ENCODE assay signal across 17 mouse cellular contexts in the genomic region with DNA sequence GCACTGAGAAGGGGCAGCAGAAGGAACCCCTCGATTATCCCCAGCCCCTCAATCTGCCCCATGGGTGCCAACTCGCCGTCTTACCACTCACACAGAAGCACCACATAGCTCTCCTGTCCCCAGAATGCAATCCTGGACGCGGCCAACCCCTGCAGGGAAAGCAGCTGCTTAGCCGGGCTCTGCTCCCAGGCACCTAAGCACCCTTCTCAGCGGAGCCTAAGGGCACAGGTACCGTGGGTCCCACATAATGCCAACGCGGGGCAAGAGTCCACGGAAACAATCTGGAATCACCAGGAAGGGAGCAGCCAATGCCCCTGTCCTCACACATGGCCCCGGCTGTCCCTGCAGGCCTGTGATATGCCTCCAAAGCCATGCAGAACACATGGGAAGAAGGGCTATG. TPM values are rescaled to one million over a fixed set of nuclear protein-coding genes. Genes with fewer than 3 reads are reported as not detected.
DNase-seq lines count a peak whose midpoint lies in the region; ATAC-seq and TF ChIP-seq lines count a peak whose summit lies in the region.
"Had no signal": no experiment of that assay in that cellular context is flagged by ENCODE, and none has a peak within 500 bp of the region (broad histone marks: within the 10 kb centered on the region; RNA-seq: fewer than 3 reads in every experiment).

No protein-coding gene starts in this region.

- no peak overlapping the region for H3K27ac ChIP-seq in midbrain, embryonic 13.5 days
- H3K27ac ChIP-seq in midbrain, embryonic 15.5 days, result no peak overlapping the region
- no peak overlapping the region for H3K27ac ChIP-seq in left cerebral cortex, adult 2 months
- H3K27ac ChIP-seq: embryonic facial prominence, embryonic 10.5 days; forebrain, embryonic 13.5 days; gastrocnemius, adult 2 months; hindbrain, embryonic 10.5 days; hindbrain, embryonic 14.5 days; intestine, embryonic 15.5 days had no signal

- DNase-seq in cerebellum, adult 18-20 months, result peak; percentile 45 to 48
- no peak for DNase-seq in cerebellum, postnatal 4 days (ENCODE audit: low spot score in 2 of 2)
- peak; percentile 39 to 54 for DNase-seq in cerebellum, postnatal 14 days
- DNase-seq in left cerebral cortex, adult 2 months (ENCODE audit: extremely low spot score in 1 of 2, low spot score in 2 of 2), result no peak
- no peak for DNase-seq in ovary, postnatal 14 days (ENCODE audit: low spot score)
- DNase-seq: adrenal gland, postnatal 10 days; forebrain, postnatal 0 days; gastrocnemius, adult 2 months; gastrocnemius, postnatal 25 days had no signal

- no peaks in the 10 kb centered on the region for H3K27me3 ChIP-seq in midbrain, embryonic 13.5 days
- H3K27me3 ChIP-seq in midbrain, embryonic 15.5 days (replicated peaks), result no peaks in the 10 kb centered on the region
- H3K27me3 ChIP-seq: forebrain, embryonic 13.5 days; heart, embryonic 12.5 days; intestine, embryonic 15.5 days had no signal

- no peak for ATAC-seq in midbrain, embryonic 13.5 days
- no peak for ATAC-seq in midbrain, embryonic 15.5 days (replicated peaks)
- ATAC-seq: forebrain, embryonic 13.5 days; forebrain, postnatal 0 days; intestine, embryonic 15.5 days had no signal

- H3K9me3 ChIP-seq in midbrain, embryonic 13.5 days, result no peaks in the 10 kb centered on the region
- H3K9me3 ChIP-seq in midbrain, embryonic 15.5 days, result no peaks in the 10 kb centered on the region
- H3K9me3 ChIP-seq: embryonic facial prominence, embryonic 10.5 days; forebrain, embryonic 13.5 days; heart, embryonic 12.5 days; hindbrain, embryonic 10.5 days; intestine, embryonic 15.5 days had no signal

- peaks cover 97% of the 10 kb centered on the region for H3K36me3 ChIP-seq in midbrain, embryonic 13.5 days
- H3K36me3 ChIP-seq in midbrain, embryonic 15.5 days (replicated peaks), result peaks cover 60% of the 10 kb centered on the region

- TF ChIP-seq CTCF in left cerebral cortex, adult 2 months (IDR thresholded peaks at IDR 0.05), result no peak

- 94% methylated on average over 12 of the region's 12 CpGs for WGBS in midbrain, embryonic 13.5 days
- 96% methylated on average over 12 of the region's 12 CpGs for whole genome bisulfite sequencing in midbrain, embryonic 15.5 days

- no peak overlapping the region for H3K4me2 ChIP-seq in midbrain, embryonic 13.5 days (replicated peaks)
- H3K4me2 ChIP-seq in midbrain, embryonic 15.5 days, result no peak overlapping the region
- H3K4me2 ChIP-seq: forebrain, embryonic 13.5 days; heart, embryonic 12.5 days; hindbrain, embryonic 14.5 days; intestine, embryonic 15.5 days had no signal

- intact Hi-C loops in left cerebral cortex, adult 2 months (cut with DNase I), result no loop called here

- no peak overlapping the region for H3K4me3 ChIP-seq in midbrain, embryonic 13.5 days (replicated peaks)
- H3K4me3 ChIP-seq in midbrain, embryonic 15.5 days, result no peak overlapping the region
- no peak overlapping the region for H3K4me3 ChIP-seq in left cerebral cortex, adult 2 months
- H3K4me3 ChIP-seq: embryonic facial prominence, embryonic 10.5 days; forebrain, embryonic 13.5 days; gastrocnemius, adult 2 months; heart, embryonic 12.5 days; hindbrain, embryonic 10.5 days; intestine, embryonic 15.5 days had no signal

- H3K9ac ChIP-seq in midbrain, embryonic 13.5 days (replicated peaks), result 0 out of 2 replicates have a peak overlapping the region, but pooled peaks have one; percentile 32
- no peak overlapping the region for H3K9ac ChIP-seq in midbrain, embryonic 15.5 days
- H3K9ac ChIP-seq: forebrain, embryonic 13.5 days; forebrain, postnatal 0 days; heart, embryonic 12.5 days; hindbrain, embryonic 14.5 days; intestine, embryonic 15.5 days had no signal

- H3K4me1 ChIP-seq in midbrain, embryonic 13.5 days (replicated peaks), result no peaks in the 10 kb centered on the region
- no peaks in the 10 kb centered on the region for H3K4me1 ChIP-seq in midbrain, embryonic 15.5 days
- H3K4me1 ChIP-seq: embryonic facial prominence, embryonic 10.5 days; intestine, embryonic 15.5 days had no signal

RNA-seq across cellular contexts. Expression of gene Wdr4, which starts 20.1 kb away (rescaled TPM):
- 39.6 and 43.1 TPM in 2 replicates for polyA plus RNA-seq in midbrain, embryonic 13.5 days (2015; fragmentation: Nextera tagmentation; extraction: Ambion mirVana)
- polyA plus RNA-seq in midbrain, embryonic 15.5 days (2015; fragmentation: Nextera tagmentation; extraction: Ambion mirVana), result 42.2 and 45.3 TPM in 2 replicates
- 10 to 100 TPM; 26.4 to 27.7 TPM for total RNA-seq in left cerebral cortex, adult 2 months (2021)

RNA-seq across cellular contexts. Expression of gene Ndufv3, which starts 20.2 kb away (rescaled TPM):
- 364 and 385 TPM in 2 replicates for polyA plus RNA-seq in midbrain, embryonic 13.5 days (2015; fragmentation: Nextera tagmentation; extraction: Ambion mirVana)
- 426 and 433 TPM in 2 replicates for polyA plus RNA-seq in midbrain, embryonic 15.5 days (2015; fragmentation: Nextera tagmentation; extraction: Ambion mirVana)
- total RNA-seq in left cerebral cortex, adult 2 months (2021), result 100 to 1,000 TPM; 222 to 229 TPM

Comparison
In these comparisons a context has a peak if more than half of its experiments do, and no peak if none do; other contexts are left out.
1. DNase-seq: peak in cerebellum, adult 18-20 months (2 of 2) and cerebellum, postnatal 14 days (2 of 2); none in cerebellum, postnatal 4 days (0 of 2), left cerebral cortex, adult 2 months (0 of 2) and ovary, postnatal 14 days (single experiment).